Mouse (Mus musculus): ENCODE data around the gene Rpgr. TPM values are rescaled to one million over a fixed set of nuclear protein-coding genes. Genes with fewer than 3 reads are reported as not detected.

The Rpgr gene
- polyA plus RNA-seq, 1 experiment, result 17.7 TPM

DNA sequence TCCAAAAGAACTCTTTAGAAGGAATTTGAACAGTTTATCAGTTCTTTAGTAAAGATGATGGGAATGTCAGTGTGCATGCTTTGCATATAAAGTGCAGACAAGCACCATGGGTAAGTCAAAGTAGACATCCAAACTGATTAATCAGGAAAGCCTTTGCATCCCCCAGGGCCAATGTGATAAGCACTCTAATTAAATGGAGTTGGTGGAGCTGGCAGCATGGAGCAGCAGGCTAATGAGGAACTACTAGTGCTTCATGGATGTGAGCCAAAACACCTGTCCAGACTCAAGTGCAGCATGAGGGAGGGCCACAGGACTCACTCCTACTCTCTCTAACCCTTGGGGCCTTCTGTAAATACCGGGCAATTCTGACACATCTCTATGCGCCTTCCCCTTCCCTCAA lies 145.2 kb downstream of the Rpgr start:
- no peaks in the 10 kb centered on the region; the same call in 1 of the 2 replicates for H3K27me3 ChIP-seq (ENCODE audit: control insufficient read depth, insufficient read depth, low read length, poor library complexity, severe bottlenecking)
- H3K4me1 ChIP-seq (ENCODE audit: control insufficient read depth, insufficient read depth, low read length), result no peaks in the 10 kb centered on the region
- H3K36me3 ChIP-seq (ENCODE audit: control insufficient read depth, insufficient read depth, low read length, poor library complexity, severe bottlenecking), result no peaks in the 10 kb centered on the region
- H3K27ac ChIP-seq (ENCODE audit: insufficient read depth, low read length), result no peak overlapping the region
- H3K4me3 ChIP-seq (ENCODE audit: low read depth, low read length), result no peak overlapping the region
- no peaks in the 10 kb centered on the region for H3K9me3 ChIP-seq (replicated peaks; ENCODE audit: control insufficient read depth, insufficient read depth, low read length, poor library complexity, severe bottlenecking)
- TF ChIP-seq POLR2A (IDR thresholded peaks at IDR 0.05; ENCODE audit: insufficient read depth, low read length) (no peak), CTCF (IDR thresholded peaks at IDR 0.05; ENCODE audit: low read depth, low read length) (no peak), EP300 (IDR thresholded peaks at IDR 0.05; ENCODE audit: insufficient read depth, low read depth, low read length) (no peak)
- H3K9ac ChIP-seq (ENCODE audit: low read depth, poor library complexity, severe bottlenecking), result no peak overlapping the region

DNA sequence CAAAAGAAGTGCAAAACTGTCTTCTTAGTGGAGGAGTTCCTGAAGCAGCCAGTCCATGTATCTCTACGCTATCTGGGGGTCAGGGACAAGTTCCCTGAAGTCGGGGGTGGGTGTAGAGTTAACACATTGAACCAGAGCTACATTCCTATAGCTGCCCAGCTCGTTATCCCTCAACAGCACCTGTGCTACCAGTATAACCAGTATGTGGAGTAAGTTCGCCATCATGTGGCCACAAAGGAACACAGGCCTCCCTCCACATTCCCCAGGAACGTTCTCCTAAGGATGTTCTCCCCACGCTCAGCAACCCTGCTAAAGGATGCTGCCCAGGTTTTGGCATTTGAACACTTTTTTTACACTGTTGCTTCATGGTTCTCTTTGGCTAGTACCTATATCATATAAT lies 146.0 kb downstream of the Rpgr start:
- Histone ChIP-seq H3K9me3 (replicated peaks; ENCODE audit: control insufficient read depth, insufficient read depth, low read length, poor library complexity, severe bottlenecking) (no peaks in the 10 kb centered on the region), H3K27ac (ENCODE audit: insufficient read depth, low read length) (no peak overlapping the region), H3K4me1 (ENCODE audit: control insufficient read depth, insufficient read depth, low read length) (no peaks in the 10 kb centered on the region), H3K36me3 (ENCODE audit: control insufficient read depth, insufficient read depth, low read length, poor library complexity, severe bottlenecking) (no peaks in the 10 kb centered on the region), H3K9ac (ENCODE audit: low read depth, poor library complexity, severe bottlenecking) (no peak overlapping the region), H3K4me3 (ENCODE audit: low read depth, low read length) (no peak overlapping the region), H3K27me3 (ENCODE audit: control insufficient read depth, insufficient read depth, low read length, poor library complexity, severe bottlenecking) (no peaks in the 10 kb centered on the region; the same call in 1 of the 2 replicates)
- TF ChIP-seq POLR2A (IDR thresholded peaks at IDR 0.05; ENCODE audit: insufficient read depth, low read length) (no peak), CTCF (IDR thresholded peaks at IDR 0.05; ENCODE audit: low read depth, low read length) (peak; percentile 24)

DNA sequence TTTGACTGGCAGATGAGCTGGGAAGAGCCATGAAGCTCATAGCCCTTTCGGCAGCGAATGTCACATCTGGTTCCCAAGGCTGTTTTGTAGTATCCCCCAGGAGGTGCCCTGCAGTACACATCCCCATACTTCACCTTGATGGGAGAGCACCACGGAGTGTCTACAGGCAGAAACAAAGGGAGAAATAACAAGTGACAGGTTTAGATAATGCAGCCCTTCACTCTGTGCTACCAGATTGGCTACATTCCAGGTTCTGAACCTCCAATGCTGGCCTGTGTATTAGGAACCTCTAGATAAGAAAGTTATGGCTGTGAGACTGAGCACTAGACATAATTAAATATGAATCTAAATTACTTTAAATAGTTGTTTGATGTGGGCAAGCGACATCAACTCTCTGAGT lies 147.3 kb downstream of the Rpgr start:
- H3K9me3 ChIP-seq (replicated peaks; ENCODE audit: control insufficient read depth, insufficient read depth, low read length, poor library complexity, severe bottlenecking), result no peaks in the 10 kb centered on the region
- H3K4me3 ChIP-seq (ENCODE audit: low read depth, low read length), result no peak overlapping the region
- no peaks in the 10 kb centered on the region; the same call in 1 of the 2 replicates for H3K27me3 ChIP-seq (ENCODE audit: control insufficient read depth, insufficient read depth, low read length, poor library complexity, severe bottlenecking)
- H3K27ac ChIP-seq (ENCODE audit: insufficient read depth, low read length), result no peak overlapping the region
- H3K36me3 ChIP-seq (ENCODE audit: control insufficient read depth, insufficient read depth, low read length, poor library complexity, severe bottlenecking), result no peaks in the 10 kb centered on the region
- H3K4me1 ChIP-seq (ENCODE audit: control insufficient read depth, insufficient read depth, low read length), result no peaks in the 10 kb centered on the region
- TF ChIP-seq CTCF (IDR thresholded peaks at IDR 0.05; ENCODE audit: low read depth, low read length) (no peak), POLR2A (IDR thresholded peaks at IDR 0.05; ENCODE audit: insufficient read depth, low read length) (no peak), EP300 (IDR thresholded peaks at IDR 0.05; ENCODE audit: insufficient read depth, low read depth, low read length) (no peak)
- H3K9ac ChIP-seq (ENCODE audit: low read depth, poor library complexity, severe bottlenecking), result no peak overlapping the region

DNA sequence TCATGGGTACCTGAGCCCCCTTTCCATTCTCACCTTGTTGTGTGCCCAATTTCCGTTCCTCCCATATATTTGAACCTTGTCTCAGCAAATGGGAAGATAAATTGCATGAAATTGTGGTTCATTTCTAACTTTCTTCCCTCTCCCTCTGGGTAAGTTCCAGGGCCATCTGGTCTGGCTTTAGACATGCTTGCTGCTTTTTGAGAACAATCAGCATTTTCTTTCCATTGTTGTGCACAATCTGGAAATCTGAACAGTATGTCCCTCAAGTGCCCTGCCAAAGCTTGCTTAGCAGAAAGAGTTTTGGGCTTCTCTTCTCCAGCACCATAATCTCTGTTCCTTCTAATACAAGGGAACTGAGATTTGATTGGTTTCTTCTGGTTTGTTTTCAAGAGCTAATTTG lies 152.9 kb downstream of the Rpgr start:
- no peaks in the 10 kb centered on the region; the same call in 1 of the 2 replicates for H3K27me3 ChIP-seq (ENCODE audit: control insufficient read depth, insufficient read depth, low read length, poor library complexity, severe bottlenecking)
- no peak overlapping the region for H3K4me3 ChIP-seq (ENCODE audit: low read depth, low read length)
- H3K4me1 ChIP-seq (ENCODE audit: control insufficient read depth, insufficient read depth, low read length), result no peaks in the 10 kb centered on the region
- H3K36me3 ChIP-seq (ENCODE audit: control insufficient read depth, insufficient read depth, low read length, poor library complexity, severe bottlenecking), result no peaks in the 10 kb centered on the region
- no peak overlapping the region for H3K9ac ChIP-seq (ENCODE audit: low read depth, poor library complexity, severe bottlenecking)
- no peak overlapping the region for H3K27ac ChIP-seq (ENCODE audit: insufficient read depth, low read length)
- H3K9me3 ChIP-seq (replicated peaks; ENCODE audit: control insufficient read depth, insufficient read depth, low read length, poor library complexity, severe bottlenecking), result no peaks in the 10 kb centered on the region
- TF ChIP-seq CTCF (IDR thresholded peaks at IDR 0.05; ENCODE audit: low read depth, low read length) (no peak), POLR2A (IDR thresholded peaks at IDR 0.05; ENCODE audit: insufficient read depth, low read length) (no peak)

DNA sequence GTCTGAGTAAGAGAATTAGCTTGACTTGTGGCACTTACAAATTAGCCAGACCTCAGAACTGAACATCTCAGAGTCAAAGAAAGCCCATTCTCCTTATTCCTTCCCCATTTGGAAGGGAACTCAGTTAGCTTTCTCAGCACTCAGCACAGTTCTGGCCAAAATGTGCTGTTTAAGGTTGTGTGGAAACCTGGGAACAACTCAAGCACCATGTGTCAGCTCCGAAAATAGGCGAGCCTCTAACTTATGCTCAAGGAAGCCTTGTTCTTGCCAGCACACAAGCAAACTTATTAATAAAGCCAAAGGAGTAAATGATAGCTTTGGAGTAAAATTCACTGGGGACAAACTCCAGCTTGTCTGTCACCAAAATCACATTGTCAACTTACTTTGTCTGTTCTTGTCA lies 153.4 kb downstream of the Rpgr start:
- TF ChIP-seq CTCF (IDR thresholded peaks at IDR 0.05; ENCODE audit: low read depth, low read length) (no peak), POLR2A (IDR thresholded peaks at IDR 0.05; ENCODE audit: insufficient read depth, low read length) (no peak), EP300 (IDR thresholded peaks at IDR 0.05; ENCODE audit: insufficient read depth, low read depth, low read length) (no peak)
- H3K9ac ChIP-seq (ENCODE audit: low read depth, poor library complexity, severe bottlenecking), result no peak overlapping the region
- H3K36me3 ChIP-seq (ENCODE audit: control insufficient read depth, insufficient read depth, low read length, poor library complexity, severe bottlenecking), result no peaks in the 10 kb centered on the region
- H3K4me1 ChIP-seq (ENCODE audit: control insufficient read depth, insufficient read depth, low read length), result no peaks in the 10 kb centered on the region
- no peaks in the 10 kb centered on the region; the same call in 1 of the 2 replicates for H3K27me3 ChIP-seq (ENCODE audit: control insufficient read depth, insufficient read depth, low read length, poor library complexity, severe bottlenecking)
- H3K9me3 ChIP-seq (replicated peaks; ENCODE audit: control insufficient read depth, insufficient read depth, low read length, poor library complexity, severe bottlenecking), result no peaks in the 10 kb centered on the region
- no peak overlapping the region for H3K27ac ChIP-seq (ENCODE audit: insufficient read depth, low read length)
- no peak overlapping the region for H3K4me3 ChIP-seq (ENCODE audit: low read depth, low read length)

DNA sequence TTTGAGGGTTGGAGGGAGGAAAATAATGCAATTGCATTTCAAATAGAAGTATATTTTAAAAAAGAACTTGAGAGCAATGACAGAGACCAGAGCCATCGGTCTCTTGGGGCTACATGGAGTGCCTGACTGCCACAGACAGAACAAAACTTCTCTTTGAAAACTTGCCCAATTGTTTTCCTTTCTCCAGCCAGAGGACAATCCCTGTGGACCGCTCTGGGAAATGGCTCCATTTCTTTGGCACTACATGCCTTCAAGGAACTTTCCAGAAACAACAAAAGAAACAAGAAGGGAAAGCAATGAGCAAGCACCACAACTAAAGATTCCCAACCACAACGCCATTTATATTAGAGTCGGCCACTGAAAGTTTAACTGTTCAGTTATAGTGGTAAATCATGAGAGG lies 154.5 kb downstream of the Rpgr start:
- no peak overlapping the region for H3K9ac ChIP-seq (ENCODE audit: low read depth, poor library complexity, severe bottlenecking)
- H3K36me3 ChIP-seq (ENCODE audit: control insufficient read depth, insufficient read depth, low read length, poor library complexity, severe bottlenecking), result no peaks in the 10 kb centered on the region

More for the DNA sequence above, 154.5 kb downstream of the Rpgr start:
- no peak overlapping the region for H3K4me3 ChIP-seq (ENCODE audit: low read depth, low read length)
- no peaks in the 10 kb centered on the region for H3K9me3 ChIP-seq (replicated peaks; ENCODE audit: control insufficient read depth, insufficient read depth, low read length, poor library complexity, severe bottlenecking)
- H3K27ac ChIP-seq (ENCODE audit: insufficient read depth, low read length), result no peak overlapping the region
- TF ChIP-seq POLR2A (IDR thresholded peaks at IDR 0.05; ENCODE audit: insufficient read depth, low read length) (no peak), CTCF (IDR thresholded peaks at IDR 0.05; ENCODE audit: low read depth, low read length) (no peak), EP300 (IDR thresholded peaks at IDR 0.05; ENCODE audit: insufficient read depth, low read depth, low read length) (no peak)
- no peaks in the 10 kb centered on the region for H3K4me1 ChIP-seq (ENCODE audit: control insufficient read depth, insufficient read depth, low read length)
- H3K27me3 ChIP-seq (ENCODE audit: control insufficient read depth, insufficient read depth, low read length, poor library complexity, severe bottlenecking), result no peaks in the 10 kb centered on the region; the same call in 1 of the 2 replicates
